Mouse (Mus musculus) liver, adult 2 months (tissue): ENCODE results near the gene Slc7a11.

Source experiments
- CTCF ChIP-seq: fragments of 200-500 bp; IDR thresholded peaks from 2 replicates; pipeline ENCODE4 v1.5.1; 2011; ENCODE audit warnings: low read depth, low read length, control low read depth
- POLR2A ChIP-seq: fragments of 200-500 bp; IDR thresholded peaks from 2 replicates; pipeline ENCODE4 v1.6.1; 2011; ENCODE audit warnings: low read length, control low read depth; ENCODE audit not compliant: insufficient read depth; ENCODE audit errors: extremely low read depth

- TF ChIP-seq POLR2A (no peak), CTCF (no peak)
Observed at GRCm38 (mm10) chr3:49928509-49929263, 514.7 kb downstream of the Slc7a11 start.
